Mouse (Mus musculus) liver, embryonic 14.5 days (tissue): ENCODE measurements around the gene Swt1. TPM values are rescaled to one million over a fixed set of nuclear protein-coding genes. Genes with fewer than 3 reads are reported as not detected.
"Not testable (repeated sequence)": the region's sequence is repeated elsewhere in the genome, so short reads cannot be mapped to it uniquely, and the experiment has no call there.

Experiments used
- ATAC-seq: fragments of 200-750 bp; cut with Nextera tagmentation; 2 replicates; pipeline ENCODE4 v1.8.0; 2017; ENCODE audit warnings: moderate number of reproducible peaks, mild to moderate bottlenecking, moderate library complexity; ENCODE audit not compliant: insufficient read depth
- DNase-seq, 3 experiments: peaks; one replicate each; pipeline ENCODE4 v3.0.0-alpha.2; 2012 to 2013; ENCODE audit warnings: low read depth in 3 of 3, low spot score in 3 of 3
- H3K27ac ChIP-seq: fragments of 300-500 bp; sonication (generic); 2 replicates; pipeline ENCODE4 v1.5.1; 2014; ENCODE audit warnings: moderate library complexity, mild to moderate bottlenecking, control low read depth, inconsistent platforms
- H3K27me3 ChIP-seq: fragments of 300-500 bp; sonication (generic); 2 replicates; pipeline ENCODE4 v1.6.1; 2014; ENCODE audit warnings: mild to moderate bottlenecking, low read length, moderate library complexity; ENCODE audit not compliant: control insufficient read depth, insufficient read depth
- H3K36me3 ChIP-seq: fragments of 300-500 bp; sonication (generic); replicated peaks from 2 replicates; pipeline ENCODE4 v1.6.1; 2014; ENCODE audit warnings: low read depth; ENCODE audit not compliant: control insufficient read depth, insufficient read depth
- H3K4me1 ChIP-seq, 2 experiments: fragments of 200-500 bp in 1 of 2; fragments of 300-500 bp in 1 of 2; sonication (generic) in 1 of 2; replicated peaks; 2 replicates each; pipeline ENCODE4 v1.6.1; 2012 to 2014; ENCODE audit warnings: antibody characterized with exemption in 1 of 2, inconsistent platforms in 1 of 2, low read length in 1 of 2; ENCODE audit not compliant: control insufficient read depth in 2 of 2, insufficient read depth in 2 of 2
- H3K4me2 ChIP-seq: fragments of 300-500 bp; sonication (generic); 2 replicates; pipeline ENCODE4 v1.6.1; 2014; ENCODE audit warnings: low read depth, mild to moderate bottlenecking, control low read depth, moderate library complexity
- H3K4me3 ChIP-seq, 2 experiments: fragments of 200-500 bp in 1 of 2; fragments of 300-500 bp in 1 of 2; sonication (generic) in 1 of 2; 2 replicates each; pipeline ENCODE4 v1.5.1; 2012 to 2014; ENCODE audit warnings: low read depth in 2 of 2, low read length in 2 of 2, mild to moderate bottlenecking in 2 of 2, control low read depth in 1 of 2, inconsistent platforms in 1 of 2, moderate library complexity in 1 of 2; ENCODE audit not compliant: insufficient read depth in 1 of 2
- H3K9ac ChIP-seq: fragments of 300-500 bp; sonication (generic); replicated peaks from 2 replicates; pipeline ENCODE4 v1.6.1; 2014; ENCODE audit warnings: mild to moderate bottlenecking, control low read depth, moderate library complexity
- H3K9me3 ChIP-seq: fragments of 300-500 bp; sonication (generic); 2 replicates; pipeline ENCODE4 v1.6.1; 2016; ENCODE audit warnings: low read length, mixed read lengths; ENCODE audit not compliant: control insufficient read depth
- CTCF ChIP-seq: IDR thresholded peaks from 2 replicates; pipeline ENCODE4 v1.5.1; 2016; ENCODE audit warnings: antibody characterized with exemption, low read depth, control low read depth
- EP300 ChIP-seq: IDR thresholded peaks from 2 replicates; pipeline ENCODE4 v1.6.1; 2016; ENCODE audit warnings: antibody characterized with exemption, low read depth
- WGBS: fragments of 180-500 bp; shearing (Covaris S2); extraction: QIAGEN DNeasy Blood & Tissue Kit; methylation state at CpG from one replicate; pipeline ENCODE4 v1.1.7; 2014; ENCODE audit not compliant: insufficient replicate concordance; 5-methylcytosine and 5-hydroxymethylcytosine counted together
- polyA plus RNA-seq, 2 experiments: library from polyadenylated mRNA; depleted of rRNA in 1 of 2; stranded (reverse) in 1 of 2; unstranded in 1 of 2; fragments of >200 nt; fragmentation: Nextera tagmentation in 1 of 2; extraction: Ambion mirVana in 1 of 2; gene quantifications; 2 replicates each; pipeline versions ENCODE4 v1.2.1 to v1.2.3; 2012 to 2014

The Swt1 gene
- polyA plus RNA-seq, 2 experiments = 9.7 to 19.7 TPM

DNA sequence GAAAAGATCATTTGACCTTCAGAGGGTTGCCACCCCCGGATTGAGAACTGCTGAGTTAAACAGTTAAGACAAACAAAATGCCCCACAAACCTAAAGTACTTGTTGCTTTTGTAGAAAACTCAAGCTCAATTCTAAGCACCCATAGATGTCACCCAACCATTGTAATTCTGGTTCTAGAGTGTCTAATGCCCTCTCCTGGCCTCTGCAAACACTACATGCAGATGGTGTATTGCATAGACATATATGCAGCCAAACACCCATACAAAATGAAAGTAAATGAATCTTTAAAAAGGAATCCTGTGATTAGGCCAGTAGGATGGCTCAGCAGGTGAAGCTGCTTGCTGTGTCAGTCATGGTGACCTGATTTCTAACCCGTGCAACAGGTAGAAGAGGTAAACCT lies 75.3 kb downstream of the Swt1 start:
- no peak overlapping the region for H3K4me3 ChIP-seq
- no peaks in the 10 kb centered on the region for H3K9me3 ChIP-seq
- peaks cover 74% of the 10 kb centered on the region for H3K36me3 ChIP-seq
- H3K9ac ChIP-seq = no peak overlapping the region
- 79% methylated on average over 2 of the region's 2 CpGs for WGBS
- ATAC-seq = peak; percentile 48; the same call in 1 of the 2 replicates
- no peak for DNase-seq
- H3K27me3 ChIP-seq = no peaks in the 10 kb centered on the region
- peaks cover 0 to 4% of the 10 kb centered on the region in 2 experiments; a peak in 1 of 4 replicates for H3K4me1 ChIP-seq
- H3K27ac ChIP-seq = no peak overlapping the region
- TF ChIP-seq CTCF (peak; percentile 56; the same call in 1 of the 2 replicates), EP300 (no peak)
- H3K4me2 ChIP-seq = no peak overlapping the region

DNA sequence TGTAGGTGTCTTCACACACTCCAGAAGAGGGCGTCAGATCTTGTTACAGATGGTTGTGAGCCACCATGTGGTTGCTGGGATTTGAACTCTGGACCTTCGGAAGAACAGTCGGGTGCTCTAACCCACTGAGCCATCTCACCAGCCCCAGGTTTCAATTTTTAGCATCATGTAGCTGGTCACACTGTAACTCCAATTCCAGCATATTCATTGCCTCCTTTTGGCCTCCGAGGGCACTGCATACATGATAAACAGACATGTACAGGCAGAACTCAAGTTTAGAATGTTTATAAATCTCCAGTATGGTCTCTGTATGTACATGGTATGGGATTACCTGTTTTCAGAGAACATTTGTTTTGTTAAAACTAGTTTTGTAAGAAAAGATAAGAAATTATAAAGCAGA lies 80.0 kb downstream of the Swt1 start:
- H3K4me2 ChIP-seq, H3K9ac ChIP-seq, DNase-seq, H3K27ac ChIP-seq, H3K4me3 ChIP-seq, ATAC-seq, H3K9me3 ChIP-seq, H3K27me3 ChIP-seq: not testable (repeated sequence)
- peaks cover 36% of the 10 kb centered on the region for H3K36me3 ChIP-seq
- peak; percentile 24; the same call in 1 of the 2 replicates for TF ChIP-seq CTCF
- H3K4me1 ChIP-seq = peaks cover 18 to 22% of the 10 kb centered on the region in 2 experiments
- WGBS = 71% methylated on average over 4 of the region's 4 CpGs

DNA sequence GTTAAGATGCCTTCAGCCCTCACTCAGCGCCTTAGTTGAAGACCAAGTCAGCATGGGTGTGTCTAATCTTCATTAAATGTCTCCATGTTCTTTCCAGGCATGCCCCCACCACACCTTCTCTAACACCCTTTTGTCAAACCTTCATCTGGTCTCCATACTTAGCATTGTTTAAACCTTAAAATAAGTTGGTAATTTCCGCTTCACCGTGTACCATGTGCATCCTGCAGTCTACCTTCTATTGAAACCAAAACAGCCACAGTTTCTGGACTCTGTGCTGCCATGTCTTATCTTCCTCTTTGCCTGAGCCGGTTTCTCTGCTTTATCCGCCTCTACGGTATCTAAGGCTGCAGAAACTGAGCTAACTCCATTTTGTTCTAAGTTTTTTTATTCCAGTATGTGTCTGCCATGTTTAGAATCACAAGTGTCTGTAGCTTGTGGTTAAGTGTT lies 81.6 kb downstream of the Swt1 start:
- Histone ChIP-seq H3K4me1 (peaks cover 20 to 29% of the 10 kb centered on the region in 2 experiments), H3K27ac (peak overlapping the region; percentile 86), H3K27me3 (no peaks in the 10 kb centered on the region), H3K9ac (peak overlapping the region; percentile 88), H3K4me3 (peak overlapping the region; percentile 43 to 90), H3K36me3 (peaks cover 20% of the 10 kb centered on the region), H3K4me2 (peak overlapping the region; percentile 99), H3K9me3 (no peaks in the 10 kb centered on the region)
- DNase-seq (peak; percentile 54 to 57 (median 56)), ATAC-seq (peak; percentile 19)
- no peak for TF ChIP-seq CTCF
- TF ChIP-seq EP300 = peak; percentile 53; the same call in 1 of the 2 replicates
- WGBS = 3% methylated on average over 6 of the region's 6 CpGs

DNA sequence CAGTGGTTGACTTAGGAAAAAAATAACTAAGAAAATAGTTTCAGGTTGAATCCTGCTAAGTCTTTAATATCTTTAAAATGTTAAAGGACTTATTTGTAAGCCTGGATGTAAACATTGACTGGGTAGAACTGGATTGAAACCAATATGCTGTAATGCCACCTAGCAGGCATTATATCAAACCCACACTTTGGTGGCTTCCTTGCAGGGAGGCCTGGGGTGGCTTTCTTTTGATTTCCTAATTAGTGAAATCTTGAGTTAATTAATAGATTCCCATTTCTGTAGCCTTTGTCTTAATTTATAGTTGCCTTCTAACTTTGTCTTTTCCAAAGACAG lies 82.4 kb downstream of the Swt1 start:
- peaks cover 11% of the 10 kb centered on the region for H3K36me3 ChIP-seq
- TF ChIP-seq CTCF = no peak
- no peak for TF ChIP-seq EP300

DNA sequence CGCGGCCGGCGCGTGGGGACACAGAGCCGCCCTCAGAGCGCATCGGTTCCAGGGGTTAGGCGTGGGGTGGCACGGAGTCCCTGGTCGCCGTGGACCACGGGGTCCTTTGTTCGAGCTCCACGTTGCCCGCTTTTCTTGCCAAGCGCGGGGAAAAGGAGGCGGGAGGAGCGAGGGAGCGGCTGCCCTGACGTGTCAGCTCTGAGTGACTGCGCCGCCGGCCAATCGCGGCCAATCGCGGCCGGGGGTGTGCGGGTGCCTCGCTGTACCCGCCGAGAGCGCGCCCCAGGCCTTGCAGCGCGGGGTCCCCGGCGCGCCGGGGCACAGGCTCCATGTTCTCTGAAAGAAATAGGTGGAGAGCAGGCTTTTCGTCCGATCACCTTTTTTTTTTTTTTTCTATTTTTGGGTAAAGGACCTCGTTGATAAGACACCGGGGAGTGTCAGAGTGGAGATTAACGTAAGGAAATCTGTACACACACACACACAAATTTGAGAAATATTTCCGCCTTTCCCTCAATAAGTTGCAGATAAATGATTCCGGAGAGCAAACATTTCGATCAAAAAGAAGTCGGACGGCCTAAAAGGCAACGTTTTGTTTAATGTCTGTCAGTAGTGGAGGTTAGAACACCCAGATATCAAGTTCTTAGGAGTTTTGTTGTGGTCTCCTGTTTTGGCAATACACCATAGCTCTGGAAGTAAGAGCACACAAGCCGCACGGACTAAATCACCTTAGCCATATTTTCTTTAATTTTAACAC lies 83.0 kb downstream of the Swt1 start:
- H3K9me3 ChIP-seq = no peaks in the 10 kb centered on the region
- no peaks in the 10 kb centered on the region for H3K27me3 ChIP-seq
- no peak for TF ChIP-seq CTCF
- ATAC-seq = peak; percentile 75
- DNase-seq = peak; percentile 86 to 88 (median 86)
- H3K9ac ChIP-seq = peak overlapping the region; percentile 88
- peak overlapping the region; percentile 99 for H3K4me2 ChIP-seq
- H3K4me3 ChIP-seq = peak overlapping the region; percentile 75 to 90
- H3K4me1 ChIP-seq = peaks cover 20 to 30% of the 10 kb centered on the region in 2 experiments
- under 1% methylated on average over 55 of the region's 55 CpGs for WGBS
- peak overlapping the region; percentile 86 for H3K27ac ChIP-seq
- H3K36me3 ChIP-seq = peaks cover 6% of the 10 kb centered on the region

More for the DNA sequence above, 82.4 kb downstream of the Swt1 start:
- H3K9ac ChIP-seq = peak overlapping the region; percentile 88
- H3K27me3 ChIP-seq = no peaks in the 10 kb centered on the region
- H3K4me1 ChIP-seq = peaks cover 20 to 30% of the 10 kb centered on the region in 2 experiments
- no peaks in the 10 kb centered on the region for H3K9me3 ChIP-seq
- ATAC-seq (no peak), DNase-seq (no peak)
- H3K27ac ChIP-seq = peak overlapping the region; percentile 86
- H3K4me2 ChIP-seq = peak overlapping the region; percentile 99
- peak overlapping the region; percentile 75 to 90 for H3K4me3 ChIP-seq
